Mouse (Mus musculus) regulatory T cell (primary cell): ENCODE results near the gene Map3k1.

Experiments used
- in situ Hi-C: fragments of 300-600 bp; cut with MboI, MseI; formaldehyde crosslinking; loops from one replicate; pipeline ENCODE4 v1.15.1; 2025; ENCODE audit warnings: high pct_unique_total_duplicates

The Map3k1 gene

GRCm38 (mm10) chr13:111808637-111809465 is at the start of gene Map3k1:
Map3k1 (minus strand) TSS chr13:111808993.
- in situ Hi-C loops: loop anchor here (10.0 kb wide), 1 partner anchor 656 kb away; the partner anchor contains the start of gene Il6st

DNA sequence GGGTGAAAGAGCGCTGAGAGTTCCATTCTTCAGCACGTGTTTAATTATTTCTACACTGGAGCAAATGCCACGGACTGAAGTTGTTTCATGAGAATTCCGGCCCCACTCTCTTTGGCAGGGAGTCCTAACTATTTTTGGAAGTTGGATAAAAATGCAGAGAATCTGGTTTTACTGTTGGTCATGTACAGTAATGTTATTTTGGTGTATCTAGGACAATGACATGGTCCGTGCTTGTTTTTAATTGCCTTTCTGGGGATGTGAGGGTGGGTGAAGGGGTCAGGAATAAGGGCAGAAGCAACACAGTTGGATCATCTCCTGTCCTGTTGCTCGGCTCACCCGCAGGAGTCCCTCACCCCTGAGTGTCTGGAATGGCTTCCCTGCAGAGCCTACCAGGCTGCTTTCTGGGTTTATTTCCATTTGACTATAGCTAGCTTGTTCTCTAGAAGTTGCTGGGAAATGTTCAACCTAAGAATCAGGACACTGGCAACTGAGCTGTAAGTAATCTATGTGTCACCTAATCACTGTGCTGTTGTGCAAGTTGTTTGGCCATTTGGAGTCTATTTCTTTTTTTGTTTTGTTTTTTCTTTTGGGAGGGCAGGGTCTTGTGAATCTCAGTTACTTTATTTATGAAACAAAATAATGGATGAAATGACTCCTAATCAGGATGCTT is 48.1 kb upstream of the Map3k1 start:
- in situ Hi-C loops: no loop called here

- in situ Hi-C loops: no loop called here
Measured at GRCm38 (mm10) chr13:111856232-111856631, 47.4 kb upstream of the Map3k1 start.

- in situ Hi-C loops: loop anchor here (5.0 kb wide), 1 partner anchor 35 kb away; no protein-coding TSS in a partner anchor
Measured at GRCm38 (mm10) chr13:111852451-111853224, 43.8 kb upstream of the Map3k1 start.

- in situ Hi-C loops: loop anchor here (5.0 kb wide), 1 partner anchor 33 kb away; no protein-coding TSS in a partner anchor
Measured at GRCm38 (mm10) chr13:111850046-111850837, 41.4 kb upstream of the Map3k1 start.

DNA sequence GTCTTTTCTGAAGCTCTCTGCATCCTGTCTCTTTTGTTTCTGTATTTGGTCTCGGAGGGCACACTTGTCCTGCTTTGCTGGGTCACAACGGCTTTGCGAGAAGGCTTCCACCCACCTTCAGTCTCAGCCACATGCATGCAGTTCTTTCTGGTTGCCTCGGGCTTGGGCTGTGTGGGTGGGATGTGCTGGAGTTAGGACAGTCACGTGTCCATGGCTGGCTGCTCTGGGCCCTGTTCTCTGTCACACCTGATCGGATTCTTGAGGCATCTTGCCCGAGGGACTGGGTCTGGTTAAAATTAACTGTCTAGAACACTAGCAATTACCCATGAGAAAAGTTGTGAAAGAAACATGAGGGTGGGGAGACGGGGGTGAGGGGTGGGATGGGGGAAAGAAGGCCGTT is 36.7 kb upstream of the Map3k1 start:
- in situ Hi-C loops: no loop called here

- in situ Hi-C loops: no loop called here
Measured at GRCm38 (mm10) chr13:111844313-111844712, 35.5 kb upstream of the Map3k1 start.

DNA sequence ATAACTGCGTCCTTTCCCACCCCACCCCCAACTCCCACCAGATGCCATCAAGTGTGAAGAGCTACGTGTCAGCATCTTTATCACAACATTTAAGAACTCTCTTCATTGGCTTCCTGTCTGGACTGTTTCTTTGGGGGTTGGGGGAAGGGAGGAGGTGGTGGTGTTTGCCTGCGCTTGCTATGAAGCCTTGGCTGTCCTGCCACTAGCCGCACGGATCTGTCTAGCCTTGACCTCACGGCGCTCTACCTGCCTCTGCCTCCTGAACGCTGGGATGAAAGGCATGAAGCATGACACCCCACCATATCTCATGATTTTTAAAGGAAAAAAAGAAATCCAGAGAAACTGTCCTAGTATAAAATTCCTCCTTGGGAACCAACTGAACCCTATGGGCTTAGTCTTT is 27.0 kb upstream of the Map3k1 start:
- in situ Hi-C loops: no loop called here

DNA sequence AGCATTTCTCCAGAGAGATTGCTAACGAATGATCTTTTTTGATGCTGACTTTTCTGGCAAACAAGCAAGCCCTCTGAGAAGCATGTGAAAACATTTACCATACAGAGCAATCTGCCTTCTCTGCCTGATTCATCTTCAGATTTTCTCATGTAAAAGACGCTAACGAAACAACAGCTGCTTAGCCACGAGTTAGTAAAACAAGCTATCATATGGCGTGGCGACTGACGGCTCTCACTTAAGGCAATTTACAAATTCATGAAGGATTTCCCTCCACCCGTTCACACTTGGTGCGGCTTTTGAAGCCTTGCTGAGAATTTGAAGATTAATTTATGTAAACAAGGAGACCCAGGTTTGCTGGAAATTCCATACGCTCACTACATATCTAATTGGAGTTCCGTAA is 25.8 kb upstream of the Map3k1 start:
- in situ Hi-C loops: no loop called here

DNA sequence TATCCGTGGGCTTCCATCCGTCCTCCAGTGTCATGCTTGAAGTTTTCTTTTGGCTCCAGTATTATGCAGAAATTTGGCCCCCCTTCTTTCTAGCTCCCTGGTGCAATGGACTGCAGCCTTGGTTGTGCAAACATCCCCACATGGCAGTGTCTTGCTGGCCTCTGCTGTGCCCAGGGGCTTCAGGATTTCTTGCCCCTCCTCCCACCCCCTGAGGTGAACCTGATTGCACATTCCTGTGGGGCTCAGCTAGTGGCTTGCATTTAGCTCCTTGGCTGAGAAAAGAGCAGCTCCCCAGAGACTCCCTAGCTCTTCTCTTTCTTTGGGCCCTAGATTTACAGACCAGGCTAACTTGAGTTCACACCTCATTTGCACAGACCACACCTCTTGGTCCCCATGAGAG is 20.7 kb upstream of the Map3k1 start:
- in situ Hi-C loops: no loop called here

DNA sequence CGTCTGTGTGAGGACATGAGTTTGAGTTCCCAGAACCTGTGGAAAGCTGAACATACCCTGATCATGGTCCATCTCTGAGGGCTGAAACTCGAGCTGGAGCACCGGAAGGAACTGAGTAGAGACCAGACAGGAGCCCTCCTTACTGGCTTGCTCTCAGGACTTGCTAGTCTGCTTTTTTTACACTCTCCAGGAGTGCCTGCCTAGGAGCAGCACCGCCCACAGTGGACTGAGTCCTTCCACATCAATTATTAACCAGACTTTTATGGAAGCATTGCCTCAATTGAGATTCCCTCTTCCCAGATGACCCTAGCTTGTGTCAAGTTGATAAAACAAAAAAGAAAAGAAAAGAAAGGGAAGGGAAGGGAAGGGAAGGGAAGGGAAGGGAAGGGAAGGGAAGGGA is 18.7 kb upstream of the Map3k1 start:
- in situ Hi-C loops: no loop called here

DNA sequence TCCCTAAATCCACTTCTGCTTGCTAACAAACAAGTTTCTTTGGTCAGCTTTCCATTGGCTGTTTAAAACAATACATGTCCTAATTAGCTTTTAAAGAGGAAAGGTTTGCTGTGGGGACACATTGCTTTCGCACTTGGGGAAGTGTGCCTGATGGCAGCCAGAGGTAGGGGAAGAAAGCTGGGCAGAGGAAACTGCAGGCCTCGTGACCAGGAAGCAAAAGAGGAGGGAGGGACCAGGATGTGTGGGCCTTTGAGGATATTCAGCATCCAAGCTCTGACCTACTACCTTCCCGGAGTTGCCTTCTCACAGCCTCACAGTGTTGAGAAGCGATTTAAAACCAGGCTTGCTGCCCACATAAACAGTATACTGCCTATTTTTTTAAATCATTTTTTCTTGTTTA is 15.4 kb upstream of the Map3k1 start:
- in situ Hi-C loops: no loop called here

DNA sequence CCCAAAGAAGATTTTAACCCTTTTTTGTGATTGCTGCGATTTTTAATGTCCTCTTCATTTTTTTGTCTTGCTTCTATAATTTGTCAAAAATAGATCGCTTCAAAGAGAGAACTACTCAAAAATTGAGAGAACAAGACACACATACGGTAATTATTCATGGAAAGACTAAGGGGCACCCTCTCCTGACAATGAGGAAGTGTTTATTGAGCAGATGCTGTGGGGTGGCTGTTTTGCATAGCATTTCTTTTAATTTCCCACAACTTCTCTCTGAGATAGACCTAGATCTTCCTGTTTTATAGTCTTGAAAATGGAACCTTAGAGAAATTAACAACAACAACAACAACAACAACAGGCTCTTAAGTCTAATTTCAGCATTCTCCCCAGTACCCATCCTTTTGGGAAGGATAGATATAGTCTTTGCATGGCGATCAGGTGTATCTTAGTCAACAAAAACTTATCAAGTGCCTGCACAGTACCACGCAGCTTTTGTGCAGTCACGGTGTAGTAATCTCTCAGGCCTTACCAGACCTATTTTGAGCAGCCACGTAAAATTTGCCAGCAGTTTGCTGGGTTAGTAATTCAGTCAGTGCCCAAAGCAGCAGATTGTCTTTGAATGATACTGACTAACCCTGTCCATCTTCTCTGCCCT is 13.1 kb upstream of the Map3k1 start:
- in situ Hi-C loops: no loop called here

DNA sequence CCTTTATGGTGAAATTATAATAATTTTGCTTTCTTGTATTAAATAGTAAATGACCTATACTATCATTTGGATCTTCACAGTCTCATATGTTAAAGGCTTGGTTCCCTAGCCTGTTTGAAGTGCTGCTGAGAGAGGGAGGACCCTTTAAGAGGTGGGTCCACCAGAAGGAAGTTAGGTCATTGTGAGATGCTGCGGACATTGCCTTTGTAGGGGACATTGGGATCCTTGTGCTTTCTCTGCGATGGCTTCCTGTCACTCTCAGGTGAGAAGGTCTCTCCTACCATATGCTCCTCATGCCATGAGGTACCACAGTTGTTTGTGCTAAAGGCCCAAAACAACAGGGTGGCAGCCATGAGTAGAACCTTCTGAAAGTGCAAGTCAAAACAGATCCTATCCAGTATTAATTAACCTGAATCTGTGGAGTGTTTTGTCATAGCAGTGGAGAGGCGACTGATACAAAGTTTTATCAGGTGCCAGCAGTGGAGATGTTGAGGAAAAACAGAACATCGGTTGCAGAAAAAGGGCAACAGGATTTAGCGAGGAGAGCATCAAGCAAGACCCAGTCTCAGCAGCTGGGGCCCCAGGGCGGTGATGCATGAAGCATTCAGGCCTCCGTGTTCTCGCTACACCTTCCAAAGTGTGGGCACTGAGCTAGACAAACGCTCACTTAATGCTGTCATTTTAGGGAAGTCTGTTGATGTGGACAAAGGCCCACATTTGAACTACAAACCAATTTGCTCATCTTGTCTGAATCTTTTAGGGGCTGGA is 11.0 kb upstream of the Map3k1 start:
- in situ Hi-C loops: loop anchor here (5.0 kb wide), 1 partner anchor 32 kb away; no protein-coding TSS in a partner anchor

DNA sequence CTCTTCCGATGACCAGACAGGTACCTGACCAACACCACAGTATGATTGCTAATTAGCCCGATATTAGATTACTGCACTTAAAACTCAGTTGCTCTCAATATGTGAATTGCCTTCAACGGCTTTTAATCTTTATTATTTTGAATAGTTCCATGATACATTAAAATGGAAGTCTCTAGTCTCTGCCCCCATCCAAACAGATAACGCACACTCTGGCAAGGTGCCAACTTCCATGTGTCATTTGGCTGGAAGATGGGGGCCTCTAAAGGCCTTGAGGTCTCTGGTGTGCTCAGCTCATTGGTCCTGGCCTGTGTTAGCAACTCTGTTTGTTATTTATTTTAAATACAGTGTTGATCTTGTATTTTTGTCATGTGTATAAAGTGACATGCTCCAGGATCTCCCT is 10.3 kb upstream of the Map3k1 start:
- in situ Hi-C loops: loop anchor here (5.0 kb wide), 1 partner anchor 33 kb away; no protein-coding TSS in a partner anchor

GRCm38 (mm10) chr13:111818216-111818903 is 9.6 kb upstream of the Map3k1 start:
- in situ Hi-C loops: loop anchor here (5.0 kb wide), 1 partner anchor 34 kb away; no protein-coding TSS in a partner anchor

DNA sequence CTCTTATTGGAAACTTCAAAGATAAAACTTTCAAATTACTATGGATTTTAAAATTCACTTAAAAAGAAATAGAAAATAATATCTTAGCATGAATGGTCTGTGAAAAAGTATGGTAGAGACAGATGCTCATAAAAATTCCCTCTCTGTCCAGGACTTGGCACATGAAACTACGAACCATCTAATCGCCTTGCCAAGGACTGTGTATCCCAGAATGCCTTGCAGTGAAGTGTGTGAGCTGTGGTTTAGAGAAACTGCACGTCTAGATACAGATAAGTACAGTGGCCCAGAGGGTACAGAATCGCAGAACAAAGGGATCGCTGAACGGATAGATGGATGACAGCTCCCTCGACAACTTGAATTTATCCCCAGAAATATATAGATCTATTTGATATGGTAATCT is 9.0 kb upstream of the Map3k1 start:
- in situ Hi-C loops: loop anchor here (5.0 kb wide), 1 partner anchor 35 kb away; no protein-coding TSS in a partner anchor

DNA sequence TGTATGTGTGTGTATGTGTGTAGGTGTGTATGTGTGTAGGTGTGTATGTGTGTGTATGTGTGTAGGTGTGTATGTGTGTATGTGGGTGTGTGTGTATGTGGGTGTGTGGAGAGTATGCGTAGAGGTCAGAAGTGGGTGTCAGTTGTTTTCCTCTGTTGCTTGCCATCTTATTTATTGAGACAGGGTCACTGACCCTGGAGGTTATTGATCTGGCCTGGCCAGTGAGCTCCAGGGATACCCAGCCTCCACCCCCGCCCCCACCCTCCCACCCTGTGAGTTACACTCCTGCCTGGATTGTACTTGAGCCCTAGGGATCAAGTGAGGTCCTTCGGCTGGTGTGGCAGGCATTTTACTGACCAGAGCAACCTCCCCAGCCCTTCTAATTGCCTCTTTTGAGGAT is 7.6 kb upstream of the Map3k1 start:
- in situ Hi-C loops: loop anchor here (5.0 kb wide), 1 partner anchor 36 kb away; no protein-coding TSS in a partner anchor

DNA sequence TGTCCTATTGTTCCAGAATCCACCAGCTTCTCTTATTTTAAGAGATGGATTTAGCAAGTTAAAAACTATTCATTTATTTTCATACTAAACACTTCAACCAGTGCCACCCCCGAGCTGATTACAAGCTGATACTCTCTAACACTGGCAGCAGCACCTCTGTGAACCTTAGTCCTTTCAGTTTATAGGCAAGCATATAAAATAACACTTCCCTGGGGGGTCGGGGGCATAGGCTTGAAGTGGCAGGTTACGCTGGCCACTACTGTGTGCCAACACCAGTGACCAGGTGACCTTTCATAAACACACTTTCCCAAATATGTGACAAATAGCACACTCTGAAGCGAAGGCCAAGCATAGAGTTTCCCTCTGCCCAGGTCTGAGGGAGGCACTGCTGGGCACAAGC is 6.7 kb upstream of the Map3k1 start:
- in situ Hi-C loops: loop anchor here (5.0 kb wide), 1 partner anchor 37 kb away; no protein-coding TSS in a partner anchor
